ENCODE assay signal across 9 mouse cellular contexts in genomic region chr17:20944226-20944625, GRCm38 (mm10). TPM values are rescaled to one million over a fixed set of nuclear protein-coding genes. Genes with fewer than 3 reads are reported as not detected.
DNase-seq lines count a peak whose midpoint lies in the region; ATAC-seq and TF ChIP-seq lines count a peak whose summit lies in the region.
"Had no signal": no experiment of that assay in that cellular context is flagged by ENCODE, and none has a peak within 500 bp of the region (broad histone marks: within the 10 kb centered on the region; RNA-seq: fewer than 3 reads in every experiment).

No protein-coding gene starts in this region.

- peak overlapping the region; percentile 97 for H3K27ac ChIP-seq in forebrain, embryonic 10.5 days
- H3K27ac ChIP-seq in liver, embryonic 14.5 days = peak overlapping the region; percentile 80

- no peak for ATAC-seq in liver, embryonic 14.5 days (ENCODE audit: insufficient read depth)
- no peak for ATAC-seq in monocyte, adult 5-6 weeks (replicated peaks; ENCODE audit: insufficient number of reproducible peaks, low FRiP score, low TSS enrichment, poor library complexity, severe bottlenecking)

- H3K4me1 ChIP-seq in forebrain, embryonic 10.5 days = peaks cover 36% of the 10 kb centered on the region
- peaks cover 10 to 17% of the 10 kb centered on the region in 2 experiments for H3K4me1 ChIP-seq in liver, embryonic 14.5 days (replicated peaks; ENCODE audit: control insufficient read depth in 2 of 2, insufficient read depth in 2 of 2, low read length in 1 of 2)

- H3K9me3 ChIP-seq in forebrain, embryonic 10.5 days = no peaks in the 10 kb centered on the region
- no peaks in the 10 kb centered on the region for H3K9me3 ChIP-seq in liver, embryonic 14.5 days (ENCODE audit: control insufficient read depth, low read length)

- TF ChIP-seq CTCF in liver, embryonic 14.5 days (IDR thresholded peaks at IDR 0.05; ENCODE audit: low read depth) = no peak

- no peak for TF ChIP-seq EP300 in liver, embryonic 14.5 days (IDR thresholded peaks at IDR 0.05; ENCODE audit: low read depth)

- no peaks in the 10 kb centered on the region; the same call in 1 of the 2 replicates for H3K36me3 ChIP-seq in forebrain, embryonic 10.5 days (replicated peaks)
- H3K36me3 ChIP-seq in liver, embryonic 14.5 days (replicated peaks; ENCODE audit: control insufficient read depth, insufficient read depth, low read depth) = no peaks in the 10 kb centered on the region

- peak; percentile 37 for DNase-seq in embryo, embryonic 10.5 days (ENCODE audit: low spot score)
- DNase-seq in embryo, embryonic 10 days (ENCODE audit: low spot score) = no peak
- DNase-seq in 416B (ENCODE audit: low read depth) = peak; percentile 69
- DNase-seq in forebrain, embryonic 10.5 days (ENCODE audit: extremely low spot score, low spot score) = no peak
- peak in 1 of 3 experiments; percentile 16 for DNase-seq in liver, embryonic 14.5 days (ENCODE audit: low read depth in 3 of 3, low spot score in 3 of 3)
- DNase-seq in layer of hippocampus, adult 9-10 months (ENCODE audit: low spot score) = no peak
- DNase-seq in gastrocnemius, postnatal 25 days = no peak

- peak overlapping the region; percentile 75 for H3K9ac ChIP-seq in liver, embryonic 14.5 days (replicated peaks)

- peak overlapping the region; percentile 75 for H3K4me3 ChIP-seq in forebrain, embryonic 10.5 days
- peak overlapping the region; percentile 86 to 91 for H3K4me3 ChIP-seq in liver, embryonic 14.5 days (ENCODE audit: insufficient read depth in 1 of 2, low read depth in 2 of 2, low read length in 2 of 2)

- peak overlapping the region; percentile 87 for H3K4me2 ChIP-seq in liver, embryonic 14.5 days (ENCODE audit: low read depth)

- H3K27me3 ChIP-seq in forebrain, embryonic 10.5 days (ENCODE audit: poor library complexity, severe bottlenecking) = no peaks in the 10 kb centered on the region
- no peaks in the 10 kb centered on the region; the same call in 1 of the 2 replicates for H3K27me3 ChIP-seq in liver, embryonic 14.5 days (ENCODE audit: control insufficient read depth, insufficient read depth, low read length)

- WGBS in forebrain, embryonic 10.5 days = 57% methylated on average over 3 of the region's 3 CpGs
- WGBS in liver, embryonic 14.5 days (ENCODE audit: insufficient replicate concordance) = 32% methylated on average over 3 of the region's 3 CpGs

RNA-seq across cellular contexts. Expression of gene Ppp2r1a, which starts 0.9 kb away (rescaled TPM):
- 471 and 496 TPM in 2 replicates for polyA plus RNA-seq in forebrain, embryonic 10.5 days (2016; fragmentation: Nextera tagmentation; extraction: Ambion mirVana)
- polyA plus RNA-seq in liver, embryonic 14.5 days (2012; rRNA removed) = 46.0 and 54.5 TPM in 2 replicates
- 82.4 and 82.5 TPM in 2 replicates for polyA plus RNA-seq in liver, embryonic 14.5 days (2014; fragmentation: Nextera tagmentation; extraction: Ambion mirVana)
- total RNA-seq in monocyte, adult 5-6 weeks (2017) = 105 to 145 TPM (median 139 TPM) in 3 replicates
- 100 to 1,000 TPM in 1 of 2 experiments, 10 to 100 TPM in 1; 83.7 to 103 TPM for total RNA-seq in gastrocnemius, postnatal 25 days (2021)

RNA-seq across cellular contexts. Expression of gene Vmn1r232, which starts 24.7 kb away (rescaled TPM):
- not detected in 2 replicates for polyA plus RNA-seq in forebrain, embryonic 10.5 days (2016; fragmentation: Nextera tagmentation; extraction: Ambion mirVana)
- not detected in 2 replicates for polyA plus RNA-seq in liver, embryonic 14.5 days (2012; rRNA removed)
- polyA plus RNA-seq in liver, embryonic 14.5 days (2014; fragmentation: Nextera tagmentation; extraction: Ambion mirVana) = not detected in 2 replicates
- not detected in 3 replicates for total RNA-seq in monocyte, adult 5-6 weeks (2017)
- not detected for total RNA-seq in gastrocnemius, postnatal 25 days (2021)
- total RNA-seq: neutrophil, adult 5-6 weeks had no signal

RNA-seq across cellular contexts. Expression of gene Vmn1r231, which starts 39.3 kb away (rescaled TPM):
- polyA plus RNA-seq in forebrain, embryonic 10.5 days (2016; fragmentation: Nextera tagmentation; extraction: Ambion mirVana) = not detected in 2 replicates
- not detected in 2 replicates for polyA plus RNA-seq in liver, embryonic 14.5 days (2012; rRNA removed)
- polyA plus RNA-seq in liver, embryonic 14.5 days (2014; fragmentation: Nextera tagmentation; extraction: Ambion mirVana) = not detected in 2 replicates
- total RNA-seq in monocyte, adult 5-6 weeks (2017) = not detected in 3 replicates
- total RNA-seq in gastrocnemius, postnatal 25 days (2021) = not detected
- total RNA-seq: neutrophil, adult 5-6 weeks had no signal

RNA-seq across cellular contexts. Expression of gene Vmn1r233, which starts 52.0 kb away (rescaled TPM):
- not detected in 2 replicates for polyA plus RNA-seq in forebrain, embryonic 10.5 days (2016; fragmentation: Nextera tagmentation; extraction: Ambion mirVana)
- not detected in 2 replicates for polyA plus RNA-seq in liver, embryonic 14.5 days (2012; rRNA removed)
- not detected in 2 replicates for polyA plus RNA-seq in liver, embryonic 14.5 days (2014; fragmentation: Nextera tagmentation; extraction: Ambion mirVana)
- not detected in 3 replicates for total RNA-seq in monocyte, adult 5-6 weeks (2017)
- total RNA-seq in gastrocnemius, postnatal 25 days (2021) = not detected
- total RNA-seq: neutrophil, adult 5-6 weeks had no signal

Comparison
In these comparisons a context has a peak if more than half of its experiments do, and no peak if none do; other contexts are left out.
1. DNase-seq: peak in embryo, embryonic 10.5 days (single experiment) and 416B (single experiment); none in embryo, embryonic 10 days (single experiment), forebrain, embryonic 10.5 days (single experiment), layer of hippocampus, adult 9-10 months (single experiment) and gastrocnemius, postnatal 25 days (single experiment).